30 mouse cellular contexts compared by ENCODE assay signal in the genomic region with DNA sequence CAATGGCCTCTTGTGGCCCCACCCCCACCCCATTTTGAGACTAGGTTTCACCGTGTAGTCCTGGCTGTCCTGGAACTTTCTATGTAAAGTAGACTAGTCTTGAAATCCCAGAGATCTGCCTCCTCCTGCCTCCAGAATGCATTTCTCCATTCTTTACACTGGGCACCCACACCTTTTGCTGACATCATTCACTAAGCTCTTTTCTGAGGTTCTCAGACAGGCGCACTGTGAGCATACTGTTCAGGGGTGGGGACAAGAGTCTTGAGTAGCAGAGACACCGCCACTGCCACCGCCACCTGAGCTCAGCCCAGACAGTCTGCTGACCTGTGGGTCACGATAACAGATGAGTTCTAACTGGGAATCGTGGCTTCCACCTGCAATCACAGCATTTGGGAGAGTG. TPM values are rescaled to one million over a fixed set of nuclear protein-coding genes. Genes with fewer than 3 reads are reported as not detected.
DNase-seq lines count a peak whose midpoint lies in the region; ATAC-seq lines count a peak whose summit lies in the region.
"Had no signal": no experiment of that assay in that cellular context is flagged by ENCODE, and none has a peak within 500 bp of the region (broad histone marks: within the 10 kb centered on the region; RNA-seq: fewer than 3 reads in every experiment).

No protein-coding gene starts in this region.

- no peak overlapping the region for H3K4me2 ChIP-seq in midbrain, embryonic 11.5 days
- no peak overlapping the region for H3K4me2 ChIP-seq in forebrain, embryonic 15.5 days (replicated peaks)
- H3K4me2 ChIP-seq: embryonic facial prominence, embryonic 12.5 days; embryonic facial prominence, embryonic 15.5 days; heart, embryonic 13.5 days; hindbrain, embryonic 14.5 days had no signal

- H3K9ac ChIP-seq in midbrain, embryonic 11.5 days (ENCODE audit: low read length): no peak overlapping the region
- no peak overlapping the region for H3K9ac ChIP-seq in forebrain, embryonic 15.5 days (replicated peaks)
- H3K9ac ChIP-seq: embryonic facial prominence, embryonic 12.5 days; embryonic facial prominence, embryonic 15.5 days; heart, embryonic 13.5 days; hindbrain, embryonic 14.5 days had no signal

- H3K4me3 ChIP-seq in midbrain, embryonic 11.5 days (ENCODE audit: low read depth, low read length): no peak overlapping the region
- H3K4me3 ChIP-seq in midbrain, embryonic 10.5 days: no peak overlapping the region
- H3K4me3 ChIP-seq in forebrain, embryonic 15.5 days: no peak overlapping the region
- H3K4me3 ChIP-seq: embryonic facial prominence, embryonic 12.5 days; embryonic facial prominence, embryonic 15.5 days; gastrocnemius, adult 2 months; heart, embryonic 10.5 days; heart, embryonic 13.5 days had no signal

- H3K4me1 ChIP-seq in midbrain, embryonic 11.5 days (ENCODE audit: control insufficient read depth, insufficient read depth, low read length): no peaks in the 10 kb centered on the region; the same call in 1 of the 2 replicates
- H3K4me1 ChIP-seq in midbrain, embryonic 10.5 days: peaks cover 12% of the 10 kb centered on the region
- peaks cover 3% of the 10 kb centered on the region; the same call in 1 of the 2 replicates for H3K4me1 ChIP-seq in forebrain, embryonic 15.5 days
- H3K4me1 ChIP-seq: embryonic facial prominence, embryonic 12.5 days had no signal

- H3K27me3 ChIP-seq in midbrain, embryonic 11.5 days (ENCODE audit: control insufficient read depth, insufficient read depth, low read length): no peaks in the 10 kb centered on the region
- peaks cover 7% of the 10 kb centered on the region; the same call in 1 of the 2 replicates for H3K27me3 ChIP-seq in midbrain, embryonic 10.5 days (ENCODE audit: low read depth, poor library complexity, severe bottlenecking)
- no peaks in the 10 kb centered on the region for H3K27me3 ChIP-seq in forebrain, embryonic 15.5 days
- H3K27me3 ChIP-seq: embryonic facial prominence, embryonic 12.5 days; embryonic facial prominence, embryonic 15.5 days; Patski had no signal

- WGBS in midbrain, embryonic 11.5 days: 91% methylated on average over 6 of the region's 6 CpGs
- 89% methylated on average over 6 of the region's 6 CpGs for WGBS in midbrain, embryonic 10.5 days
- 84% methylated on average over 6 of the region's 6 CpGs for WGBS in forebrain, embryonic 15.5 days

- 0 out of 2 replicates have a peak, but pooled peaks cover 1% of the 10 kb centered on the region for H3K36me3 ChIP-seq in midbrain, embryonic 11.5 days (ENCODE audit: control insufficient read depth, insufficient read depth, low read length)
- H3K36me3 ChIP-seq in midbrain, embryonic 10.5 days: peaks cover 6% of the 10 kb centered on the region
- H3K36me3 ChIP-seq in forebrain, embryonic 15.5 days: peaks cover 7% of the 10 kb centered on the region

- peak; percentile 66 for ATAC-seq in frontal cortex, adult (ENCODE audit: low TSS enrichment)
- ATAC-seq in midbrain, embryonic 11.5 days (ENCODE audit: low FRiP score): no peak
- no peak for ATAC-seq in forebrain, embryonic 15.5 days (replicated peaks)
- ATAC-seq: forebrain, embryonic 14.5 days; hindbrain, postnatal 0 days; inflammation-experienced regulatory T-cells, adult 6 months; Patski had no signal

- no peaks in the 10 kb centered on the region for H3K9me3 ChIP-seq in midbrain, embryonic 11.5 days (ENCODE audit: control insufficient read depth, low read length)
- no peaks in the 10 kb centered on the region for H3K9me3 ChIP-seq in midbrain, embryonic 10.5 days (replicated peaks)
- no peaks in the 10 kb centered on the region for H3K9me3 ChIP-seq in forebrain, embryonic 15.5 days
- H3K9me3 ChIP-seq: embryonic facial prominence, embryonic 12.5 days; embryonic facial prominence, embryonic 15.5 days; G1E; heart, embryonic 10.5 days; heart, embryonic 13.5 days had no signal

- H3K27ac ChIP-seq in midbrain, embryonic 11.5 days (ENCODE audit: low read depth, low read length): no peak overlapping the region
- H3K27ac ChIP-seq in midbrain, embryonic 10.5 days (replicated peaks): no peak overlapping the region
- no peak overlapping the region for H3K27ac ChIP-seq in forebrain, embryonic 15.5 days (replicated peaks)
- H3K27ac ChIP-seq: embryonic facial prominence, embryonic 12.5 days; embryonic facial prominence, embryonic 15.5 days; gastrocnemius, adult 2 months; heart, embryonic 10.5 days; heart, embryonic 13.5 days; hindbrain, embryonic 14.5 days; hindbrain, postnatal 0 days had no signal

- no peak for DNase-seq in frontal cortex, postnatal 10 days (ENCODE audit: low spot score in 2 of 2)
- DNase-seq in midbrain, embryonic 11.5 days (ENCODE audit: low spot score, missing footprints): peak; percentile 75
- no peak for DNase-seq in midbrain, embryonic 10.5 days (ENCODE audit: low spot score)
- peak; percentile 59 for DNase-seq in brain, adult 2 months (ENCODE audit: low read depth, low spot score)
- peak; percentile 19 for DNase-seq in yolk sac, embryonic 10.5 days (ENCODE audit: low spot score)
- no peak for DNase-seq in left cerebral cortex, adult 11 months (ENCODE audit: low spot score)
- DNase-seq: adrenal gland, adult 2 months; adrenal gland, postnatal 14 days; cerebellum, adult 18-20 months; cerebellum, adult 9-11 months; cerebellum, postnatal 25 days; gastrocnemius, adult 2 months; gastrocnemius, postnatal 25 days; heart, adult 18-20 months; heart, postnatal 14 days; heart, postnatal 4 days had no signal

RNA-seq across cellular contexts. Expression of gene Xylb, which starts 1.2 kb away (rescaled TPM):
- polyA plus RNA-seq in midbrain, embryonic 11.5 days (2014; fragmentation: Nextera tagmentation; extraction: Ambion mirVana): 5.4 and 6.5 TPM in 2 replicates
- polyA plus RNA-seq in midbrain, embryonic 10.5 days (2016; fragmentation: Nextera tagmentation; extraction: Ambion mirVana): 6.9 and 7.7 TPM in 2 replicates
- polyA plus RNA-seq in forebrain, embryonic 15.5 days (2015; fragmentation: Nextera tagmentation; extraction: Ambion mirVana): 3.3 and 3.4 TPM in 2 replicates

RNA-seq across cellular contexts. Expression of gene Slc22a14, which starts 9.4 kb away (rescaled TPM):
- not detected in 2 replicates for polyA plus RNA-seq in midbrain, embryonic 11.5 days (2014; fragmentation: Nextera tagmentation; extraction: Ambion mirVana)
- not detected in 2 replicates for polyA plus RNA-seq in midbrain, embryonic 10.5 days (2016; fragmentation: Nextera tagmentation; extraction: Ambion mirVana)
- polyA plus RNA-seq in forebrain, embryonic 15.5 days (2015; fragmentation: Nextera tagmentation; extraction: Ambion mirVana): 0.08 TPM in 1 of 2 replicates, not detected in the other
- polyA plus RNA-seq: adrenal gland, adult 2 months; embryonic facial prominence, embryonic 12.5 days; forebrain, embryonic 11.5 days; forebrain, embryonic 14.5 days; G1E; heart, embryonic 10.5 days; heart, embryonic 13.5 days; hindbrain, embryonic 11.5 days; hindbrain, embryonic 14.5 days; hindbrain, postnatal 0 days; inflammation-experienced regulatory T-cells, adult 6 months had no signal

RNA-seq across cellular contexts. Expression of gene Myd88, which starts 14.7 kb away (rescaled TPM):
- 6.3 and 7.6 TPM in 2 replicates for polyA plus RNA-seq in midbrain, embryonic 11.5 days (2014; fragmentation: Nextera tagmentation; extraction: Ambion mirVana)
- polyA plus RNA-seq in midbrain, embryonic 10.5 days (2016; fragmentation: Nextera tagmentation; extraction: Ambion mirVana): 7.5 and 8.2 TPM in 2 replicates
- 4.7 and 4.8 TPM in 2 replicates for polyA plus RNA-seq in forebrain, embryonic 15.5 days (2015; fragmentation: Nextera tagmentation; extraction: Ambion mirVana)

RNA-seq across cellular contexts. Expression of gene Acaa1a, which starts 16.5 kb away (rescaled TPM):
- polyA plus RNA-seq in midbrain, embryonic 11.5 days (2014; fragmentation: Nextera tagmentation; extraction: Ambion mirVana): 52.7 and 61.2 TPM in 2 replicates
- 75.5 and 82.4 TPM in 2 replicates for polyA plus RNA-seq in midbrain, embryonic 10.5 days (2016; fragmentation: Nextera tagmentation; extraction: Ambion mirVana)
- 105 and 111 TPM in 2 replicates for polyA plus RNA-seq in forebrain, embryonic 15.5 days (2015; fragmentation: Nextera tagmentation; extraction: Ambion mirVana)

RNA-seq across cellular contexts. Expression of gene Oxsr1, which starts 33.7 kb away (rescaled TPM):
- 15.5 and 16.2 TPM in 2 replicates for polyA plus RNA-seq in midbrain, embryonic 11.5 days (2014; fragmentation: Nextera tagmentation; extraction: Ambion mirVana)
- polyA plus RNA-seq in midbrain, embryonic 10.5 days (2016; fragmentation: Nextera tagmentation; extraction: Ambion mirVana): 14.4 and 15.0 TPM in 2 replicates
- polyA plus RNA-seq in forebrain, embryonic 15.5 days (2015; fragmentation: Nextera tagmentation; extraction: Ambion mirVana): 13.8 and 14.1 TPM in 2 replicates

Comparison
In these comparisons a context has a peak if more than half of its experiments do, and no peak if none do; other contexts are left out.
1. DNase-seq: peak in midbrain, embryonic 11.5 days (single experiment), brain, adult 2 months (single experiment) and yolk sac, embryonic 10.5 days (single experiment); none in frontal cortex, postnatal 10 days (0 of 2), midbrain, embryonic 10.5 days (single experiment) and left cerebral cortex, adult 11 months (single experiment).